Mouse (Mus musculus): ENCODE data around the gene Vav1.

DNA sequence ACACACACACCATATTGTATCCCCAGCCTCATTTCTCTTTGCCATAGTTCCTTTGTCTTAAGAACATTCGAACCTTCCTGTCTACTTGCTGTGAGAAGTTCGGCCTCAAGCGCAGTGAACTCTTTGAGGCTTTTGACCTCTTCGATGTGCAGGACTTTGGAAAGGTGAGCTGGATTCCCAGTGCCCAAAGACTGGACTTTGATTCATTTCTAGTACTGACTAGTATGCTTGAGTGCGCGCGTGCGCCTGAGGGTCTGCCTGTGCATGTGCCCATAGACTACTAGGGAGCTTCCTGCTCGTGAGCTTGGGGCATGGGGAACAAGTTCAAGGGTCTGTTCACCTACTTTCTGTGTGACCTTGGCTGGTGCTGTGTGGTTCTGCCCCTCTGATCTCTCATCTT lies 17.0 kb downstream of the Vav1 start:
- TF ChIP-seq POLR2A (IDR thresholded peaks at IDR 0.05; ENCODE audit: borderline replicate concordance, control insufficient read depth, low read depth, low read length): no peak
- TF ChIP-seq CTCF (IDR thresholded peaks at IDR 0.05; ENCODE audit: control insufficient read depth, insufficient read depth, low read length): no peak
